Mouse (Mus musculus): Measurements from ENCODE around the gene Egfl8.

GRCm38 (mm10) chr17:34629221-34629751 is 13.5 kb upstream of the Egfl8 start, which contains the start of gene Prrt1:
- no peak for TF ChIP-seq TAL1 (IDR thresholded peaks at IDR 0.05; ENCODE audit: low read length)
- no peak for TF ChIP-seq GATA1 (IDR thresholded peaks at IDR 0.05; ENCODE audit: low read length)
